In the genomic region with DNA sequence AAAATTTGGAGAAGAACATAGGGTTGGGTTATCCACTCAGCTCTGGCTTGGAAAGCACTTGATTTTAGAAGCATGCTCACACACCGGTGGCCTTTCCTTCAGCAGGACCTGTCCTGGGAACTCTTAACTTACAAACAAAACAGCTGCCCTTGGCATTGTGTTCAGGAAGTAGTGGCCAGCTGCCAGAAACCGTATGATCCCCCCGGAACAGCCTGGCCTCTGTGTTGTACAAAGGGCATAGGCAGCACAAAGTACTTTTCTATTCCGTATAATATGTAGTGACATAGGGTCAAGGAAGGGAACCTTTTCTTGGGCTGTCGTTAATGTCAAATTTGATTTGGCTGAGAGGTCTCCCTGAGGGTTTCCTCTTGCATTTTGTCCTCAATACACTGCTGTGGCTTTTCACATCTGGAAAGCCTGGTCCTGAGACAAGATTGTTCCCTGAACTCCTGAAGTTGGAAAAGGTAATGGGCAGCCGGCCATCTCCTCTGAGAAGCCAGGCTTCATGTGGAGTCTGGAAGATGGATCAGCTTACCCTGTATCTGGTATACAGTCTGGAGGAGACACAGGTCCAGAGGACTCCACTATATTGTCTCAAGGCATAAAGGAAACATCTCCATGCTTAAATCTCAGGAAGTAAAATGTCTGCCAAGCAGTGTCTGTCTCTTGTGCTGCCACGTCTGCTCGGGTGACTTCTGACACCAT, we compare ENCODE assay signal across 20 mouse cellular contexts.
DNase-seq lines count a peak whose midpoint lies in the region; ATAC-seq lines count a peak whose summit lies in the region.
"Had no signal": no experiment of that assay in that cellular context is flagged by ENCODE, and none has a peak within 500 bp of the region (broad histone marks: within the 10 kb centered on the region; RNA-seq: fewer than 3 reads in every experiment).

No protein-coding gene starts in this region.

- no peak overlapping the region for H3K27ac ChIP-seq in limb, embryonic 13.5 days
- H3K27ac ChIP-seq in limb, embryonic 10.5 days, result no peak overlapping the region
- H3K27ac ChIP-seq: heart, embryonic 10.5 days; left cerebral cortex, adult 2 months; limb, embryonic 12.5 days; midbrain, embryonic 15.5 days had no signal

- no peak overlapping the region for H3K9ac ChIP-seq in limb, embryonic 13.5 days
- H3K9ac ChIP-seq: limb, embryonic 12.5 days; midbrain, embryonic 15.5 days had no signal

- H3K4me2 ChIP-seq in limb, embryonic 13.5 days (replicated peaks), result no peak overlapping the region
- H3K4me2 ChIP-seq: limb, embryonic 12.5 days; midbrain, embryonic 15.5 days had no signal

- peaks cover 8% of the 10 kb centered on the region; the same call in 1 of the 2 replicates for H3K4me1 ChIP-seq in limb, embryonic 13.5 days
- 0 out of 2 replicates have a peak, but pooled peaks cover 6% of the 10 kb centered on the region for H3K4me1 ChIP-seq in limb, embryonic 10.5 days
- H3K4me1 ChIP-seq: heart, embryonic 10.5 days; limb, embryonic 12.5 days had no signal

- 52% methylated on average over 8 of the region's 8 CpGs for WGBS in limb, embryonic 13.5 days
- 78% methylated on average over 8 of the region's 8 CpGs for WGBS in limb, embryonic 10.5 days

- DNase-seq in heart, postnatal 4 days, result peak; percentile 19
- no peak for DNase-seq in heart, postnatal 25 days (ENCODE audit: low spot score)
- no peak for DNase-seq in limb, embryonic 10.5 days (ENCODE audit: low spot score)
- DNase-seq in urinary bladder, postnatal 14 days (ENCODE audit: low spot score), result peak; percentile 24
- DNase-seq in urinary bladder, adult 2 months (ENCODE audit: low spot score), result no peak
- peak; percentile 7 for DNase-seq in skeletal muscle tissue, adult 2 months (ENCODE audit: low read depth, low spot score)
- DNase-seq in right cerebral cortex, postnatal 4 days, result no peak
- DNase-seq: adrenal gland, postnatal 25 days; cerebellum, adult 2 months; right cerebral cortex, postnatal 14 days; thymus, postnatal 36 days had no signal

- no peaks in the 10 kb centered on the region for H3K9me3 ChIP-seq in limb, embryonic 13.5 days
- H3K9me3 ChIP-seq in limb, embryonic 10.5 days (replicated peaks), result no peaks in the 10 kb centered on the region
- H3K9me3 ChIP-seq: heart, embryonic 10.5 days; limb, embryonic 12.5 days; midbrain, embryonic 15.5 days had no signal

- H3K36me3 ChIP-seq in limb, embryonic 13.5 days, result no peaks in the 10 kb centered on the region
- H3K36me3 ChIP-seq in limb, embryonic 10.5 days, result no peaks in the 10 kb centered on the region
- H3K36me3 ChIP-seq: heart, embryonic 10.5 days; limb, embryonic 12.5 days; midbrain, embryonic 15.5 days had no signal

- H3K4me3 ChIP-seq in limb, embryonic 13.5 days, result no peak overlapping the region
- no peak overlapping the region for H3K4me3 ChIP-seq in limb, embryonic 10.5 days
- H3K4me3 ChIP-seq: heart, embryonic 10.5 days; left cerebral cortex, adult 2 months; limb, embryonic 12.5 days; midbrain, embryonic 15.5 days had no signal

- H3K27me3 ChIP-seq in limb, embryonic 13.5 days, result no peaks in the 10 kb centered on the region
- no peaks in the 10 kb centered on the region for H3K27me3 ChIP-seq in limb, embryonic 10.5 days (ENCODE audit: low read depth, poor library complexity, severe bottlenecking)
- H3K27me3 ChIP-seq: limb, embryonic 12.5 days; midbrain, embryonic 15.5 days; Patski had no signal

- peak; percentile 75; the same call in 1 of the 2 replicates for ATAC-seq in limb, embryonic 13.5 days (ENCODE audit: low FRiP score, low read depth)
- ATAC-seq: activated CD4-positive, CD25-positive, alpha-beta regulatory T cell, adult 4 months; hindbrain, embryonic 16.5 days; intestine, postnatal 0 days; midbrain, embryonic 15.5 days; Patski had no signal

- intact Hi-C loops in heart, postnatal 25 days (cut with DNase I), result no loop called here

Comparison
In these comparisons a context has a peak if more than half of its experiments do, and no peak if none do; other contexts are left out.
1. DNase-seq: peak in heart, postnatal 4 days (single experiment), urinary bladder, postnatal 14 days (single experiment) and skeletal muscle tissue, adult 2 months (single experiment); none in heart, postnatal 25 days (single experiment), limb, embryonic 10.5 days (single experiment), urinary bladder, adult 2 months (single experiment) and right cerebral cortex, postnatal 4 days (single experiment).